Mouse (Mus musculus) liver, adult 2 months (tissue): ENCODE results near the gene Bmp3. TPM values are rescaled to one million over a fixed set of nuclear protein-coding genes. Genes with fewer than 3 reads are reported as not detected.

Experiments used
- DNase-seq: peaks from one replicate; pipeline ENCODE4 v3.0.0-alpha.2; 2011; ENCODE audit warnings: low read depth, low spot score; ENCODE audit errors: extremely low read depth
- H3K27ac ChIP-seq: fragments of 200-500 bp; replicated peaks from 2 replicates; pipeline ENCODE4 v1.5.1; 2012; ENCODE audit warnings: low read depth, mild to moderate bottlenecking, control low read depth, inconsistent platforms, low read length; ENCODE audit not compliant: insufficient read depth
- H3K27me3 ChIP-seq: fragments of 200-500 bp; 2 replicates; pipeline ENCODE4 v1.6.1; 2012; ENCODE audit warnings: mild to moderate bottlenecking, moderate library complexity, low read length, inconsistent platforms; ENCODE audit not compliant: control insufficient read depth, insufficient read depth
- H3K36me3 ChIP-seq: fragments of 200-500 bp; 2 replicates; pipeline ENCODE4 v1.6.1; 2012; ENCODE audit warnings: low read length, inconsistent platforms; ENCODE audit not compliant: control insufficient read depth, insufficient read depth
- H3K4me1 ChIP-seq: fragments of 200-500 bp; 2 replicates; pipeline ENCODE4 v1.6.1; 2011; ENCODE audit warnings: low read length; ENCODE audit not compliant: control insufficient read depth, insufficient read depth
- H3K4me3 ChIP-seq: fragments of 200-500 bp; 2 replicates; pipeline ENCODE4 v1.5.1; 2011; ENCODE audit warnings: low read depth, mild to moderate bottlenecking, control low read depth, low read length, moderate library complexity; ENCODE audit not compliant: insufficient read depth
- H3K79me2 ChIP-seq: fragments of 200-500 bp; 2 replicates; pipeline ENCODE4 v1.6.1; 2012; ENCODE audit warnings: inconsistent platforms, mild to moderate bottlenecking, low read length, moderate library complexity; ENCODE audit not compliant: control insufficient read depth, insufficient read depth
- H3K9ac ChIP-seq: fragments of 200-500 bp; 2 replicates; pipeline ENCODE4 v1.6.1; 2012; ENCODE audit warnings: low read depth, mild to moderate bottlenecking, control low read depth, inconsistent platforms, low read length
- CTCF ChIP-seq: fragments of 200-500 bp; IDR thresholded peaks from 2 replicates; pipeline ENCODE4 v1.5.1; 2011; ENCODE audit warnings: low read depth, low read length, control low read depth
- POLR2A ChIP-seq: fragments of 200-500 bp; IDR thresholded peaks from 2 replicates; pipeline ENCODE4 v1.6.1; 2011; ENCODE audit warnings: low read length, control low read depth; ENCODE audit not compliant: insufficient read depth; ENCODE audit errors: extremely low read depth
- WGBS: fragments of 180-500 bp; shearing (Covaris S2); methylation state at CpG from one replicate; pipeline ENCODE4 v1.1.7; 2018; 5-methylcytosine and 5-hydroxymethylcytosine counted together
- polyA plus RNA-seq: library from polyadenylated mRNA; depleted of rRNA; stranded (reverse); fragments of >200 nt; gene quantifications from 2 replicates; pipeline ENCODE4 v1.2.3, GENCODE M21; 2012; rRNA removed
- total RNA-seq: library from RNA; depleted of rRNA; stranded (reverse); fragments of >200 nt; gene quantifications from 2 replicates; pipeline ENCODE4 v1.2.3, GENCODE M21; 2014; rRNA removed

The Bmp3 gene
- total and polyA plus RNA-seq, 2 experiments: under 0.01 to 0.06 TPM

- Histone ChIP-seq H3K4me1 (no peaks in the 10 kb centered on the region), H3K79me2 (no peaks in the 10 kb centered on the region), H3K4me3 (no peak overlapping the region), H3K36me3 (no peaks in the 10 kb centered on the region), H3K9ac (no peak overlapping the region), H3K27ac (no peak overlapping the region), H3K27me3 (no peaks in the 10 kb centered on the region)
- peak; percentile 55 for DNase-seq
- TF ChIP-seq CTCF (peak; percentile 37), POLR2A (no peak)
- WGBS: 66% methylated on average over 4 of the region's 4 CpGs
These were observed 48.1 kb downstream of the Bmp3 start for GRCm38 (mm10) chr5:98902339-98902738.

DNA sequence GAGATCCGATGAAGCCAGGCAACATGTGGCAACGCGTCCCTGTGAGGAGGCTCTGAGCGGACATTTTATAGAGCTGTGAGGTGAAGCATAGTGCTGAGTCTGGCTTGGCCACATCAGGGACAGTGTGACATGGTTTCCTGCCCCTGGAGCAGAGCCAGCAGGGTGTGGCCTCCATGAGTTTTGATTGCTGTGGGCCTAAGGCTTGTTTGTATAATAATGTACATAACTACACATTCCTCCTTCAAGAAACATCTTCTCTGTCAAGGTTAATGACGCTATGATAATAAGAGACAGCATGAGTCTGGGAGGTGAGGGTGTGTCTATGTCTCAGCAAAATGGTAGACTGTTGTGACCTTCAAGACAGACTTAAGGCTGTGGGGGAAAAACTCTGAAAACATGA is 64.5 kb downstream of the Bmp3 start:
- TF ChIP-seq CTCF (no peak), POLR2A (no peak)
- Histone ChIP-seq H3K4me3 (no peak overlapping the region), H3K27me3 (no peaks in the 10 kb centered on the region), H3K27ac (no peak overlapping the region), H3K4me1 (no peaks in the 10 kb centered on the region), H3K9ac (no peak overlapping the region), H3K79me2 (no peaks in the 10 kb centered on the region), H3K36me3 (no peaks in the 10 kb centered on the region)
- WGBS: 91% methylated on average over 5 of the region's 5 CpGs
- DNase-seq: no peak

- DNase-seq: no peak
- no peaks in the 10 kb centered on the region for H3K79me2 ChIP-seq
- H3K4me3 ChIP-seq: no peak overlapping the region
- no peaks in the 10 kb centered on the region for H3K36me3 ChIP-seq
- no peaks in the 10 kb centered on the region for H3K4me1 ChIP-seq
- TF ChIP-seq CTCF: no peak
- no peak for TF ChIP-seq POLR2A
- H3K27me3 ChIP-seq: no peaks in the 10 kb centered on the region
- no peak overlapping the region for H3K9ac ChIP-seq
- H3K27ac ChIP-seq: no peak overlapping the region
- WGBS: 64% methylated on average over 1 of the region's 1 CpGs
These were observed 67.4 kb downstream of the Bmp3 start for GRCm38 (mm10) chr5:98921608-98922007.

DNA sequence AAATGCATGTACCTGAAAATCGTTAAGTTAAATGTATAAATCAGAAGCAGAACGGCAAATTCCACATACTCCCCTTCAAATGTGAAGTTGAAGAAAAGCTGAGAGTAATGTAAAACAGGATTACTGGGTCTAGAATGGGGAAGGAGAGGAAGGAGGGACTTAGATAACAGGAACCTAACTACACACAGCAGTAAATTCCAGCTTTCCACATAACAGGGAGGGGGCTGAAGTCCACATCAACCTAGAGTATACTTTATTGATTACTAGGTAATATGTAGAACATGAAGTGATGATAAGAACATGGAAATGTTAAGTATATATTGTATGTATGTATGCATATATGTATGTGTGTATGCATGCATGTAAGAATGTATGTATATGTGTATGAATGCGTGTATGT is 68.7 kb downstream of the Bmp3 start:
- no peaks in the 10 kb centered on the region for H3K4me1 ChIP-seq

More for the DNA sequence above, 68.7 kb downstream of the Bmp3 start:
- Histone ChIP-seq H3K27ac (no peak overlapping the region), H3K36me3 (no peaks in the 10 kb centered on the region), H3K79me2 (no peaks in the 10 kb centered on the region), H3K27me3 (no peaks in the 10 kb centered on the region), H3K9ac (no peak overlapping the region), H3K4me3 (no peak overlapping the region)
- TF ChIP-seq POLR2A (no peak), CTCF (no peak)
- 86% methylated on average over 3 of the region's 3 CpGs for WGBS
- no peak for DNase-seq

Other genes with a start within 250 kb of the Bmp3 start
- under 0.01 TPM in 1 of 2 replicates, not detected in the other for gene Prkg2, start 182.9 kb downstream of the Bmp3 start, total RNA-seq
- gene Prkg2, start 182.9 kb downstream of the Bmp3 start, polyA plus RNA-seq: not detected in 2 replicates